8 mouse cellular contexts compared by ENCODE assay signal in the genomic region with DNA sequence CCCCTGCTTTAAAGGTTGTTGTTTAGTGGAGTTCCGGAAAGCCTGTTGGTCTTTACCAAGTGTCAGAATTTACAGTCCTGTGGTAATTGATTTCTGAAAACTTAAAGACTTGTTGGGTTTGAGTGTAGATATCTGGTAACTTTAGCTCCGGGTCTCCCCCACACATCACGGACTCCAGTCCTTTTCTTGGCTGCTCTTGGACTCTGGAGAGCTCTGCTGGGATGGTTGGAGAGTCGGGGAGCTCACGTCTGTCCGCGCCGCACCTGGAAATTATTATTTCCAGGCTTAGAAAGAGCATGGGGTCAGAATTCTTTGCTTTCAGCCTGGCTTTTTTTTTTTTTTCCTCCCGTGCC. TPM values are rescaled to one million over a fixed set of nuclear protein-coding genes. Genes with fewer than 3 reads are reported as not detected.
DNase-seq lines count a peak whose midpoint lies in the region; ATAC-seq and TF ChIP-seq lines count a peak whose summit lies in the region.

No protein-coding gene starts in this region.

- H3K27ac ChIP-seq in kidney, embryonic 14.5 days (ENCODE audit: low read depth, low read length): peak overlapping the region; percentile 95; the same call in 1 of the 2 replicates
- no peak overlapping the region for H3K27ac ChIP-seq in bone marrow, adult 2 months (ENCODE audit: control insufficient read depth, insufficient read depth, low read depth, low read length, poor library complexity)
- H3K27ac ChIP-seq in midbrain, embryonic 10.5 days (replicated peaks): peak overlapping the region; percentile 96

- peak overlapping the region; percentile 90 for H3K4me3 ChIP-seq in kidney, embryonic 14.5 days (ENCODE audit: low read length)
- H3K4me3 ChIP-seq in bone marrow, adult 2 months (replicated peaks; ENCODE audit: control insufficient read depth, low read depth, low read length): peak overlapping the region; percentile 92
- peak overlapping the region; percentile 93 for H3K4me3 ChIP-seq in midbrain, embryonic 10.5 days

- H3K9me3 ChIP-seq in kidney, embryonic 14.5 days (ENCODE audit: control insufficient read depth, low read length): no peaks in the 10 kb centered on the region
- H3K9me3 ChIP-seq in midbrain, embryonic 10.5 days (replicated peaks): no peaks in the 10 kb centered on the region

- no peaks in the 10 kb centered on the region for H3K27me3 ChIP-seq in kidney, embryonic 14.5 days (ENCODE audit: control insufficient read depth, insufficient read depth, low read length)
- H3K27me3 ChIP-seq in midbrain, embryonic 10.5 days (ENCODE audit: low read depth, poor library complexity, severe bottlenecking): no peaks in the 10 kb centered on the region

- TF ChIP-seq POLR2A in bone marrow, adult 2 months (IDR thresholded peaks at IDR 0.05; ENCODE audit: borderline replicate concordance, control insufficient read depth, low read depth, low read length): no peak

- H3K4me1 ChIP-seq in kidney, embryonic 14.5 days (ENCODE audit: control insufficient read depth, insufficient read depth, low read length): peaks cover 18% of the 10 kb centered on the region
- no peaks in the 10 kb centered on the region for H3K4me1 ChIP-seq in bone marrow, adult 2 months (ENCODE audit: control insufficient read depth, insufficient read depth, low read length)
- H3K4me1 ChIP-seq in midbrain, embryonic 10.5 days: peaks cover 20% of the 10 kb centered on the region

- WGBS in kidney, embryonic 14.5 days: 0% methylated on average over 9 of the region's 9 CpGs
- under 1% methylated on average over 9 of the region's 9 CpGs for WGBS in bone marrow, adult 2 months
- 1% methylated on average over 9 of the region's 9 CpGs for WGBS in midbrain, embryonic 10.5 days

- intact Hi-C loops in left cerebral cortex, postnatal 10 days (cut with DNase I): no loop called here

- no peak for DNase-seq in kidney, postnatal 14 days
- DNase-seq in heart, postnatal 4 days: peak; percentile 25
- DNase-seq in midbrain, embryonic 10.5 days (ENCODE audit: low spot score): no peak
- no peak for DNase-seq in left cerebral cortex, postnatal 10 days (ENCODE audit: extremely low spot score in 1 of 2, low spot score in 2 of 2)
- DNase-seq in urinary bladder, postnatal 4 days (ENCODE audit: low spot score in 2 of 2): no peak

- peak overlapping the region; percentile 72 for H3K4me2 ChIP-seq in kidney, embryonic 14.5 days (replicated peaks; ENCODE audit: low read depth, low read length)

- TF ChIP-seq CTCF in bone marrow, adult 2 months (IDR thresholded peaks at IDR 0.05; ENCODE audit: control insufficient read depth, insufficient read depth, low read length): no peak

- peak; percentile 13; the same call in 1 of the 2 replicates for ATAC-seq in kidney, embryonic 14.5 days (ENCODE audit: low FRiP score, low TSS enrichment)
- ATAC-seq in granulocyte monocyte progenitor cell, adult 5-6 weeks (replicated peaks; ENCODE audit: poor library complexity, severe bottlenecking): no peak

- H3K9ac ChIP-seq in kidney, embryonic 14.5 days (ENCODE audit: low read depth, low read length): peak overlapping the region; percentile 94

- H3K36me3 ChIP-seq in kidney, embryonic 14.5 days (ENCODE audit: control insufficient read depth, insufficient read depth, low read length): no peaks in the 10 kb centered on the region
- no peaks in the 10 kb centered on the region for H3K36me3 ChIP-seq in midbrain, embryonic 10.5 days

RNA-seq across cellular contexts. Expression of a gene that starts 1.1 kb away (rescaled TPM):
- 17.4 and 19.3 TPM in 2 replicates for polyA plus RNA-seq in kidney, embryonic 14.5 days (2014; fragmentation: Nextera tagmentation; extraction: Ambion mirVana)
- 2.9 and 5.7 TPM in 2 replicates for polyA plus RNA-seq in bone marrow, adult 2 months (2011; ENCODE audit: insufficient read depth, insufficient read length, low replicate concordance, missing spikeins)
- 10 to 100 TPM; 25.5 to 28.0 TPM for total RNA-seq in heart, postnatal 4 days (2021)
- polyA plus RNA-seq in midbrain, embryonic 10.5 days (2016; fragmentation: Nextera tagmentation; extraction: Ambion mirVana): 9.8 and 10.2 TPM in 2 replicates
- total RNA-seq in granulocyte monocyte progenitor cell, adult 5-6 weeks (2014; fragmentation: Nextera tagmentation): 22.4 and 24.1 TPM in 2 replicates
- total RNA-seq in granulocyte monocyte progenitor cell, adult 5-6 weeks (2017): 17.5 and 18.9 TPM in 2 replicates
- 10 to 100 TPM; 38.8 to 39.4 TPM for total RNA-seq in left cerebral cortex, postnatal 10 days (2021)
